Mouse (Mus musculus) megakaryocyte, adult 5-6 weeks (primary cell): ENCODE measurements at regions not wholly inside any gene's neighbourhood (a gene's known extent, or its start where the extent isn't known, plus 50 kb on each side); places are given as distances from the start of the nearest gene placed in this dataset.
A peak's percentile ranks its signal among the peaks of the same experiment; 100 is the strongest.

Experiments
- ATAC-seq: 2 replicates; pipeline ENCODE4 v1.8.0; 2016; ENCODE audit warnings: mild to moderate bottlenecking, inconsistent platforms; ENCODE audit not compliant: poor library complexity, severe bottlenecking

DNA sequence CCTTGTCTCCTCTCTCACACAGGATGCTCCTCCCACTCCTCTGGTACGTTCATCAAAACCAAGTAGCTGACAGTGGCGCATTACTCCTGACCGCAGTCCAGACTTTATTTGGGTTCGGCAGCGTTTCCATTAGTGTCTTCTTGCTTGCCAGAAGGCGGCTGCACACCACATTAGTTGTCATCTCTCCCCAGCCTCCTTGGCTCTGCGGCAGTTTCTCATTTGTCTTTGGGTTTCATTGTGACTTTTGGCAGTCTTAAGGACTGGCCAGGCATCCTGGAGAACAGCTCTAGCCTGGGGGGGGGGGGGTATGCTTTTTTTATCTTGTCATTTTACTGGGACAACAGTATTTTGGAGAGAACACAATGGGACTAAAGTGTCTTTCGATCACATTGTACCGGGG, 209.0 kb upstream of the Prickle1 start:
- no peak for ATAC-seq

- ATAC-seq: no peak
Observed at GRCm38 (mm10) chr15:93790531-93790930, 194.8 kb upstream of the Prickle1 start.

DNA sequence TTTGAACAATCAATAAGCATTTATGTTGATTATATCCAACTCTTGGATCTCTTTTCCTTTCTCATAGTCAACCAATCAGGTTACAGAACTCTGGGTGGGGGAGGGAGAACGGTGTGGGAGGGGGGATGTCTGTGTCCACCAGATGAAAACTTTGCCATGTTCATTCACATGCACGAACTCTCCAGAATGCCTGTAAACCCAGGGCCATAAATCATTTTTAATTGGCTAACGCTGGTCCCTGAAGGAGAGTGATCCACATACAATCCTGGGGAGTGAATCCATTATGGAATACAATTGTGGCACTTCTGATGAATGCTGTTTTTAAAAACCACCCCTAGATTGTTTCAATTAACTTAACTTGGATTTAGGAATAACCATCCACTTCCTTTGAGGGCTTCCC, 194.1 kb upstream of the Prickle1 start:
- ATAC-seq: no peak

DNA sequence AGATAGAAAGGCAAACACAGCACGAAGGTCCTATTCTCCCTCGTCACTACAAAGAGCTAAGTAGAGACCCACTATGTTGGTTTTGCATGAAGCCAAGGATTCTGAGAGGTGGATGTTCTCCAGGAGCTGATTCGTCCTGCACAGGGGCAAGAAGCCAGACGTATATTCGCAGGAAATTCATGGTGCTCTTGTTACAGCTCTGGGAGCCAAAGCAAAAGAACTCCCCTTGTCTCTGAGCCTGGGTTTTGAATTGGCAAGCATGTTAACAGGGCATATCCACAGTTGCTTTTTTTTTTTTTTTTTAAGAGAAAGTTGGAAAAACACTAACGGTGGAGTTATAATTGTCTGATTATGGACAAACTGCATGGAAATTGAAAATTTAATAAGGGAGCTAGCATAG, 191.7 kb upstream of the Prickle1 start:
- ATAC-seq: no peak

DNA sequence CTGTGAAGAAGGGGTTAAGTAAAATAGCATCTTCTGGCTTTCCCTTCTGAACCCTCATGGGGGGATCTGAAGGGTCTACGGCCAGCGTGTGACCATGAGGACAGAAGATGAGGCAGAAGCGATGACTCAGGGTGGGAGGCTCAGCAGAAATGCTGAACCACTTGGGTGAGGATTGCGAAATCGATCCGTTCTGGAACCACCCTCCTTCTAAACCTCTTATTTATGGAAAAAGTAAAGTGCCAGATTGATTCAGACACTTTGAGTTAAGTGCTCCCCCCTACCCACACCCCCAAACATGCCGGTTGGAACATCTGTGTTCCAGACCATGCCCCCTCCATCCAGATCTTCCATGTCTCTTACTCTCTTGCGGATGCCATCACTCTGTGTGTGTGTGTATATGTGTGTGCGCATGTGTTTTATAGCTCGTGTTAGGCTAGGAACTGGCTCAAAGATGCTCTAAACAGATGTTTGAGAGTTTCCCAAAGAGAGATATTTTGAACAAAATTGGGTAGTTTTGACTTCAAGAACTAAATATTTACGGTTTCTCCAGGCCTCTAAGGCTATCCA, 190.2 kb upstream of the Prickle1 start:
- ATAC-seq: no peak

DNA sequence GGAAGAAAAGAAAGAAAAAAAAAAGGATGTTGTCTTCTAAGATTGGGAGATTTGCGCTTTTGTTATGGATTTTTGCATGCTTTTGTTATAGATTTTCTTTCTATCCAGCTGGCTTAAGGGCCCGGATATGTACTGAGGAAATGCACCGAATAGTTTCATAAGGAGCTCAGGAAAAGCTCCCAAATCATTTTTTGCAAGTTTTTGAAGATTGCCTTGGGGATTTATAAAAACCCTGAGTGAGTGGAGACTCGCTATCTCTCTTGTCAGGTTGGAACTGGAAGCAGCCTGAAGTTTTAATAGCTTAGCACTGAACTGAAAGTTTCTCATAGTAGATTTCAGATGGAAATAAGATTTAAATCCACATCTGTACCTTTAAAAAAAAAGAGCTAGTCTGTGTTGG, 188.0 kb upstream of the Prickle1 start:
- no peak for ATAC-seq

DNA sequence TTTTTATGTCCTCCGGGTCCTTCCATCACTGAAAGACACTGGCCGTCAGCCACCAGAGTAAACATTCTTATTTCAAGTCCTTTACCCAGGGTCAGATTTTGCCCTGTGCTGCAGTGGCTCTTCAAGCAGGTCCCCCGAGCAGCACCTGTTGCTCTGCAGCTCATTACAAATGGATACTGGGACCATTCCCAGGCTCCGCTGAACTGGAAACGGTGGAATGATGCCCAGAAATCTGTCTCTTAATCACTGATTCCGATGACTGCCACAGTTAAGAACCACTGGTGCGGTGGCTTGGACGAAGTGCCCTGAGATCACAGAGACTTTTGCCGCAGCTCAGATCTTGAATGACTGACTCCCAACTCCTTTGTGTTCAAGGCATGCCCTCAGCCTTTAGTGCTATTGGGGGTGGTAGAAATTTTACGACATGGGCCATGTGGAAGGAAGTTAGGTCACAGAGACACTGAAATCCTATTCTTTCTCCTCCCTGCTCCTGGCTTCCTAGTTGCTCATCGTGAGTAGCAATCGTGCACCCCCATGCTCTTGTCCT, 179.6 kb upstream of the Prickle1 start:
- ATAC-seq: no peak

- no peak for ATAC-seq
Observed at GRCm38 (mm10) chr15:93774340-93774739, 178.6 kb upstream of the Prickle1 start.

DNA sequence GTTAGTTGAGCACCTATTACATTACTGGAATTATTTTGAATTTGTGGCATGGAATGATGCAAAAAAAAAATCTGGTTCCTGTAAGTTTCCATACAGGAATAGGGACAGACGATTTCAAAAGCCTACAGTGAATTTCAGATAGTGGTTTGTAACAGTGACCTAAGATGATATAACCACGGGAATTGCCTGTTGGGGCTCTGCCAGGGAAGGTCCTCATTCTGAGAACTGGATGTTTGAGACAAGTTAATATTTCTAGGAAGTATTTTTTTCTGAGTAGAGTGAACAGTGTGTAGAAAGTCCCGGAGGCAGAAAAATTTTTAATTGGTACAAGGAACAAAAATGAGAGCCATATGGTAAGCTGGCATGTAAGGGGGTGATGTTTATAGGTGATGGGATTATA, 171.3 kb upstream of the Prickle1 start:
- ATAC-seq: no peak

GRCm38 (mm10) chr15:93763047-93763446, 167.4 kb upstream of the Prickle1 start:
- no peak for ATAC-seq

GRCm38 (mm10) chr15:93758204-93758836, 162.6 kb upstream of the Prickle1 start:
- no peak for ATAC-seq

DNA sequence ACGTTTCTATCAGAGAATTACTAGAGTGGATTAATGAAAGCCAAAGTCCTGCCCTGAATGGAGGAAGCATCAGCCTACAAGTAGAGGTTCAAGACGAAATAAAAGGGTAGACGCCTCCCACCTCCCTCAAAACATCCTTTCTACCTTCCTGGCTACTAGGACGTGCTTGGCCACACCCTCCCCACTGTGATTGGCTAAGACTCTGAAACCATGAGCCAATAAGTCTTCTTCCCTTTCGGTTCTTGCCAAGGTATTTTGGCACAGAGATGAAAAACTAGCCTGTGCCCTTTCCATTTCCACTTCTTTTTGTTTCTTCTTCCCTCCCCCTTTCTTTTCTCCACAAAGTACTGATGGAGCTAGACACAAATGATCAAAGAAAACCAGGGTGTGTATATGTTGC, 160.3 kb upstream of the Prickle1 start:
- ATAC-seq: no peak

GRCm38 (mm10) chr15:93751817-93752216, 156.1 kb upstream of the Prickle1 start:
- no peak for ATAC-seq

DNA sequence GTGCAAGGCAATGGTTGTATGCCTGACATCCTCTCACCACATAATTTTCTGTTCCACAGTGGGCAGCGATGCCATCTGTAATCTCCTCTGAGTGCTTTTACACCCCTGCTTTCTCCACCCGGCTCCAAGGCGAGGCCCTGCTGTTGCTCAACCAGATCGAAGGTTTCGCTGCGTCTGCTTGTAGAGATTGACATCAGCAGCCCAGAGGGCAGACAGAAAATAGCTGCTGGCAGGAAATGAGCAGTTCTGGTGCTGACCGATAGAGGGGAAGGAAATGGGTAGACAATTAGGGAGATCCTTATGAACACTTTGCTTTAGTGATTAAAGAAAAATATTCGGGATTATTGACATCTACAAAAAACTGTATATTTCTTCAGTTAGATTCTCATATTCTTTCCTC, 155.3 kb upstream of the Prickle1 start:
- ATAC-seq: peak; percentile 86

DNA sequence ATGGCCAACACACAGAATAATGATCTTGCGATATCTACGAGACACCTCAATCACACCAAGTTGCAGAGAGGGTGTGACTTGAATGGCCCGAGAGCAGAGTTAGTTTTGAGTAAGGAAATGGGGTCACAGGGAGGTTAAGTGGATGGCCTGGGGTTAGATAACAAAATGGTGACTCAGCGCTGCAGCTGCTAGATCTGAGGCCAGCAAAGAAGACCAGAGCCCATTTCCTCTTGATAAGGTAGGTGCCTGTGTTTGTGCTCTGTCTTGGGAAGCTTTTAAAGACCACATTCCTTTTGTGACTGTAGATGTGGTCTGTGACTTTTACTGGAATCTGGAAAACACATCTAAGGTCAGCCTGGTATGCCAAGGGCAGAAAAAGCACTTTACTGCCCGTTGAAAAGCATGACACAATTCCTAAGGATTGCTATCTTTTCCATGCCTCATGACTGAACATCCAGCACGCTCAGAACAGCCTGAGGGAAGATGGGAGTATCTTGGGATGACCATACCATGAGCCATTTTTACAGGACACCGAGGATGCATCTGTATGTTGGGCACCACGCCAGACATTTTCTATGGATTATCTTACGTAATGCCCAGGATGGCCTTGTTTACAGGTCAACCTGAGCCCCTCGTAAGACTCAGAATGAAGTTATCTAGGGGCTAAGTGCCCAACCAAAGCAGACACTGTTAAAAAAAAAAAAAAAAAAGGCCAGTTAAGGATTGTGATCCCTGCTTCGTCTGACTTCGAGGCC, 148.7 kb upstream of the Prickle1 start:
- ATAC-seq: peak; percentile 68

- ATAC-seq: no peak
Observed at GRCm38 (mm10) chr15:93733731-93734510, 138.2 kb upstream of the Prickle1 start.

DNA sequence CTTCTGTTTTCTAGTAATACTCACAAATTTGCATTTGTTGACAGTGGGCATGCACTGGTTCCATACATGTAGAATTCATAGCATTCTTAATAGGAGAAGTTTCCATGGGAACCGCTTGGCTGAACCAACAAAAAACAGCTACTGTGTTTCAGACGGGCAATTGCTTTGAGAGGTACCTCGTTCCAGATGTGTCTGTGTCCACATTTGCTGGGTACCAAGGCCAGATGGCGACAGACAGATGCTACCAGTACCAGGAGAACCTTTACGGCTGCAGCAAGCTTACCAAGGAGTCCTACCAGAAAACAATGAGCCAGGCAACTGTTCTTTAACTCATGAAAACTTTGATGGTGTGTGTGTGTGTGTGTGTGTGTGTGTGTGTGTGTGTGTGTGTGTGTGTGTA, 137.1 kb upstream of the Prickle1 start:
- no peak for ATAC-seq

DNA sequence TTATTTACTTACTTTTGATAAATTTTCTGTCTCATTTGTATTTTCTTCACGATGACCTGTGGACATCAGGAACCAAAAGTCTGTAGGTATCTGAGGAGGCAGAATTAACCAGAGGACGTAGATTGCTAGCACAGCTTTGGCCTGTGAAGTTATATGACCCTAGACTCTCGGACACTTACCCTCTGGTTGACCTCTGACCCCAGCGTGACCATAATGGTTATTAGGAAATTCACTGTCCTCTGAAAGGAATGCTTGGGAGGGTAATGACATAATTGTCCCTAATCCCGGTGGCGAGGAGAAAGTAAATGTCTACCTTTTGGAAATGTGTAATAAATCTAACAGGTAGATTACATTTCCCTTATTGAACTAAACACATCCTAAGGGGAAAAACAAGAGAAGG, 135.5 kb upstream of the Prickle1 start:
- ATAC-seq: no peak

GRCm38 (mm10) chr15:93715443-93715842, 119.8 kb upstream of the Prickle1 start:
- ATAC-seq: no peak

GRCm38 (mm10) chr15:93713428-93713827, 117.7 kb upstream of the Prickle1 start:
- no peak for ATAC-seq

- no peak for ATAC-seq
Observed at GRCm38 (mm10) chr15:93712594-93712993, 116.9 kb upstream of the Prickle1 start.
